Mouse (Mus musculus) retina, postnatal 7 days (tissue): ENCODE measurements around the gene Dmxl2.

Experiments
- DNase-seq: peaks from one replicate; pipeline ENCODE4 v3.0.0-alpha.2; 2012; ENCODE audit warnings: low read depth, low spot score

The Dmxl2 gene

GRCm38 (mm10) chr9:54316363-54316762 is 185.1 kb downstream of the Dmxl2 start:
- DNase-seq = no peak
